Mouse (Mus musculus) olfactory bulb, adult 2 months (tissue): ENCODE measurements around the gene Bend4. TPM values are rescaled to one million over a fixed set of nuclear protein-coding genes. Genes with fewer than 3 reads are reported as not detected.

Experiments used
- H3K27ac ChIP-seq: fragments of 200-500 bp; 2 replicates; pipeline ENCODE4 v1.5.1; 2012; ENCODE audit warnings: low read depth, low read length; ENCODE audit not compliant: insufficient read depth
- H3K4me1 ChIP-seq: fragments of 200-500 bp; 2 replicates; pipeline ENCODE4 v1.6.1; 2012; ENCODE audit warnings: low read length; ENCODE audit not compliant: control insufficient read depth, insufficient read depth
- H3K4me3 ChIP-seq: fragments of 200-500 bp; 2 replicates; pipeline ENCODE4 v1.5.1; 2012; ENCODE audit warnings: mild to moderate bottlenecking, low read depth, low read length, moderate library complexity; ENCODE audit not compliant: insufficient read depth
- CTCF ChIP-seq: fragments of 200-500 bp; IDR thresholded peaks from 2 replicates; pipeline ENCODE4 v1.5.1; 2012; ENCODE audit warnings: low read depth, mild to moderate bottlenecking, low read length, moderate library complexity; ENCODE audit not compliant: insufficient read depth
- POLR2A ChIP-seq: fragments of 200-500 bp; IDR thresholded peaks from 2 replicates; pipeline ENCODE4 v1.6.1; 2012; ENCODE audit warnings: mild to moderate bottlenecking, low read depth, low read length, moderate library complexity; ENCODE audit not compliant: insufficient read depth
- WGBS: fragments of 180-500 bp; shearing (Covaris S2); methylation state at CpG from one replicate; pipeline ENCODE4 v1.1.7; 2018; 5-methylcytosine and 5-hydroxymethylcytosine counted together
- polyA plus RNA-seq: library from polyadenylated mRNA; stranded (reverse); fragments of >200 nt; gene quantifications from 2 replicates; pipeline ENCODE4 v1.2.4, GENCODE M21; 2012; ENCODE audit warnings: low replicate concordance; ENCODE audit not compliant: missing spikeins, insufficient read depth, insufficient read length

Gene Bend4
- polyA plus RNA-seq, 1 experiment: not detected

DNA sequence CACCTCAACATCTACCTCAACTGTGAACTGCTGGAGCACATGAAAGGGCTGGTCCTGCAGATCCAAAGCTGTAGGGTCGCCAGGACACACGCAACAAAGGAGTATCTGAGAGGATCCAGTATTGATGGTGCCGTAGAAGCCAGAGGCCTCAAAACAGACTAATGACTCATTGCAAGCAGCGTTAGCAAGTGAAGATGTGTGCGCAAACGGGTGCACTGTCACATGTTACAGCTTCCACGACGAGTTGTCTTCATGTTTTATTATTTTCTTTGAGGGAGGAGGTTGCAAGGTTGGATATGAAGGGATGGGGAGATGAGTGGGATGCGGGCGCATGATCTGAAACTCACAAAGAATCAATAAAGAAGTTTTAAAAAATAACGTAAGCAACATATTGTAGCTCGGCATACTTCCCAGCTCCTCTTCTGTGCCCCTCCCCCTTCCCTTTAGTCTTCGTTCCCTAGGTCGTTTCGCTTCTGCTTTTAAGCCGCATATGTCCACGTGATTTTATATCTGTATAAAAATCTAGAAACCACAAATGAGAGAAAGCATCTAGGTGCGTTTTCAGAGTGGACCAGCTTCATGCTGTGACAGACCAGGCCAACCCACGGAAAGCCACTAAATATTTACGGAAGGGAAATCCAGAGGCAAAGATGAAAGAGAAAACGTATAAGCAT, 22.0 kb upstream of the Bend4 start:
- Histone ChIP-seq H3K27ac (no peak overlapping the region), H3K4me3 (no peak overlapping the region), H3K4me1 (no peaks in the 10 kb centered on the region)
- no peak for TF ChIP-seq CTCF
- TF ChIP-seq POLR2A: no peak
- WGBS: 87% methylated on average over 21 of the region's 21 CpGs

DNA sequence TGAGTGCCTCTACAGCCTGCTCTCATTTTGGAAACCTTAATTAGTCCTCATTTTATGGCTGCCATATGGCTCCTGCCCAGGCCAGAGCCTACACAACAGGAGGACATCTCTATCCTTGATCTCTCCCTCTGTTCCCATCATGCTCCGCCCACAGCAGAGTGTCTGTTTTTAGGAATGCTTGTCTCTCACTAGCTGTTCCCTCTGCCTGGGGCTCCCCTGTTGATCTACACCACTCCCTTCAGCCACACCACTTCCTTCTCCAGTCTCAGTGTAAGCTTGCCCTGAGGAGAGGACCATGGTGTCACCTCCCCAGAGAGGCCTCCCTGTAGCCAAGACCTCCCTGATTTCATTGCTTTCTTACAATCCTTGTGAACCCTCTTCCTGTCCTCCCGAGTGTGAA, 18.4 kb upstream of the Bend4 start:
- TF ChIP-seq POLR2A: no peak
- no peak for TF ChIP-seq CTCF
- no peak overlapping the region for H3K4me3 ChIP-seq
- no peaks in the 10 kb centered on the region for H3K4me1 ChIP-seq
- 82% methylated on average over 2 of the region's 2 CpGs for WGBS
- no peak overlapping the region for H3K27ac ChIP-seq

DNA sequence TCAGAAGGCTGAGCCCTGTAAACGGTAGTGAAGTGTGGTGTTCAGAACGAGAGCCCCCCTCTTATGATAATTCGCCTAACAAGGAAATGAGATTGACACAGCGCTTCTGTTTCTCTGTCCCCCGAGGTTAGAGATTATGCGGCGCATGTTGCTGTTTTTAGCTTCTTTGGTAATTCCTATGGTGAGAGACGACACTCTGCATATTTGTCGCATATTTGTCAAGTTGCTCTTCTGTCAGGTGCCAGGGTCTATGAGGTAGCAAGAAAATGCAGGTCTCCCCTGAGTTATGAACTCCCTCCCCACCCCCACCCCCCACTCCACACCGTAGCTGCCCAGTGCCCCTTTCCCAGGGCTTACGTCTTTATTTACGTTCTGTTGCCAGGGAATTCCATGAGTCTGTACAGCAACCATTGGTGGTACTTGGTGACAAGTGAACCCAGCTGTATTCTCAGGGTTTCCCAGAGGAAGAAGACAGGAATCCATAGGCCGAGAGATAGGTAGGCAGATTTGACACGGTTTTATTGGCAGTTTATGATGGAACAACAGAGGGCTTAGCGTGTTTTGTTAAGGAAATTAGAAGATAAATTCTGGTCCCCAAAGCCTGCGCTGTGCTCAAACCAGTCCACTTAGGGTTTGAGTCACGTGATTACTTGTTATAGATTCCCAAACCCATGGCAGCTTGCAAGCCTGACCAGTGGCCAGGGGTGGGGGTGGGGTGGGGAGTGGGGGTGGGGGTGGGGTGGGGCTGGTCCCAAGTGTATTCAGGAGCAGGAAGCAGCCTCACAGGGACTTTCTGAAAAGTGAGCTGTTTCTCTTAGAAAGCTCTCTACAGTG, 16.3 kb upstream of the Bend4 start:
- Histone ChIP-seq H3K4me3 (no peak overlapping the region), H3K4me1 (no peaks in the 10 kb centered on the region), H3K27ac (no peak overlapping the region)
- 24% methylated on average over 17 of the region's 17 CpGs for WGBS
- no peak for TF ChIP-seq CTCF
- TF ChIP-seq POLR2A: no peak

DNA sequence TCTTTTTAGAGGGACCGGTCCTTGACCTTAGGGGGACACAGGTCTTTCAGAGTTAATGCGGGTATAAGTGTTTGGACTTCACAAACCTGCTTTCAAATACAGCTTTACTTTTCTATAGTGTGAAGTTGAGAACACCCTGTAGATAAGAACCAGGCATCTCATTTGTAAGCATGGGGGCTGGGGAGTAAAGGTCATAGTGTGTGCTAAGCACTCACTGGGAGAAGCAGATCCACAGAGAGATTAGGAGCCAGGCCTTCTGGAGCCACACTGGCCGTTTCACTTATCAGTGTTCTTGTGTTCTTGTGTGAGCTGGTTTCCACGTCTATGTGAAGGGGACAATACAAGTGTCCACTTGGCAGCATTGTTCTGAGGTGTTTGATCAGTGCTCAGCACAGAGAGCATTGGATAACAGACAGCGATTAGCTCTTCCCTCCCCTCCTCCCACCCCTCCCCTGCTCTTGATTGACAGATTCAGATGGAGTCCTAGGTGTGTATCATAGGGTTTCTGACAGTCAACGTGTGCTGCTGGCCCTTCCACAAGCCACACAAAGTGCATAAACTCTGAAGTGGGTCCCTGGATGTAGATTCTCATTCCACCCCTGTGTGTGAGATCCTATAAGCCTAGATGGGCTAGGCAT, 14.8 kb upstream of the Bend4 start:
- H3K27ac ChIP-seq: no peak overlapping the region
- TF ChIP-seq POLR2A (no peak), CTCF (no peak)
- no peaks in the 10 kb centered on the region for H3K4me1 ChIP-seq
- WGBS: 77% methylated on average over 6 of the region's 6 CpGs
- H3K4me3 ChIP-seq: no peak overlapping the region

DNA sequence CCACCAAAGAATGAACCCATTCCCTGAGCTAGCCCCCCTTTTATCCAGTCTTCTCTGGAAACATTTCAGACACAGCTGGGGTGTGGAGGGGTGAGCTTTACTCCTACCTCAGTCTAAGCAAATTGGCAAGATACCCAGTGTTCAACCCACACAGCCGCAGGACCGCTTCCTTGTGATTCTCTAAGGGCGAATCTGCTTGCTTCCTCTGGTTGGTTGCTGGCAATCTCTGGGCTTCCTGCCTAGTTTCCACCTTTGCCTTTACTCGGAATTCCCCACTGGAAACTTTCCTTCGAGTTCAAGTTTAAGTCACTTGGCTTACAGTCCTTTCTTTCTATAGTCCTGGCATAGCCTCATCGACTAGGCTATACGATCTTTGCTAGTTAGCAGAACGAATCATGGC, 12.5 kb upstream of the Bend4 start:
- 76% methylated on average over 8 of the region's 8 CpGs for WGBS
- no peak overlapping the region for H3K27ac ChIP-seq
- H3K4me1 ChIP-seq: no peaks in the 10 kb centered on the region
- no peak overlapping the region for H3K4me3 ChIP-seq
- TF ChIP-seq POLR2A: no peak
- no peak for TF ChIP-seq CTCF

DNA sequence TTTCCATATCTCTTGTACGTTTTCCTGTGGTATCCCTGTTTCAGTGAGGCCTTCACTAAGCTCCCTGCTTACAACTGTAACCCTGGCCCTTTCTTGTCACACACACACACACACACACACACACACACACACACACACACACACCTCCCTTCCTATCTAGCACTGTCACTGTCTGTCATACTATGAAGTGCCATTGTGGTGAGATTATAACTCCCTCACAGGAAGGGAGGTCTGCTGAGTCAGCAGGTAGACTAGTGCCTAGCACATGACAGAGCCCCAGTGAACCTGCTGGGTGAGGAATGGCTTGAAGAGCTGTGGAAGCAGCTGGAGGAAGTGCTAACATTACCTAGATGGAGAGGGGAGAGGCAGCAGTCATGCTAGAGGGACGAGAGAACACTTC, 9.3 kb upstream of the Bend4 start:
- WGBS: 64% methylated on average over 2 of the region's 2 CpGs
- TF ChIP-seq CTCF: no peak
- TF ChIP-seq POLR2A: no peak
- H3K4me3 ChIP-seq: no peak overlapping the region
- no peaks in the 10 kb centered on the region for H3K4me1 ChIP-seq
- no peak overlapping the region for H3K27ac ChIP-seq

DNA sequence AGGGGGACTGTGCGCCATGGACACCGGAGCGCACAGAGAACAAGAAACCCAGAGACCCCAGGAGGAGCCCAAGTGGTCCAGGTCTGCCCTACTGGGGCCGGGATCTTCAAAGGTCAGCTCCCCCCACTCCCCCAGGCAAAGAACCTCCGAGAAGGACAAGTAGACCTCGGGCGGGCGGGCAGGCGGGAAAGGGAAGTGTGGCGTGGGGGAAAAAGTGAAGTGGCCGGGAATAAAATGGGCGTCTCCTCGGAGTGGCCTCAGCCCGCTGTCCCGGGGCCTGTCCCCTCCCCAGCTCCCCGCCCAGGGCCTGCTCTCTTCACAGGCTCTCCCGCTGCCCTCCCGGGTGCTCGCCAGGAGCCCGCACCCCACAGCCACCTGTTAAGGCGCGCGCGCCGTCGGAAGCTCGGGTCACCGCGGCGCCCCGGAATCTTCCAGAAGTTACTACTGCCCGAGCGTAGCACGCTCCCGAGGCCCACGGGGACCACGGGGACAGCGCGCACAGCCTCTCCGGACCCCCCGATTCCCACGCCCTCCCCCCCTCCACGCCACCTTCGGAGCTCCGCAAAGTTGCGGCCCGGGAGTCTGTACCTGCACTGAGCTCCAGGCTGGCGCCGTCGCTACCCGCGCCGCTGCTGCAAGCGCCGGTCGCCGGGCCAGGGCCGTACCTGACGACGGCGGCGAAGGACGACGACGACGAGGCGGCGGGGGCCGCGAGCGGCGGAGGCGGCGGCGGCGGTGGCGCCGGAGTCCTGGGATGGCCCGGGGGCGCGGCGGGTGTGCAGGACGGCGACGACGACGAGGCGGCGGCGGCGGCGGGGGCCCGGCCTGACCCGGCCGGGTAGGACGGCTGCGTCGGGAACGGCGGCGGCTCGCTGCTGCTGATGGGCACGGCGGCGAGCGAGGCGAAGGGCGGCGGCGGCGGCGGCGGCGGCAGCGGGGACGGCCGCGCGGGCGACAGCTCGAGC, 1.4 kb downstream of the Bend4 start:
- H3K4me1 ChIP-seq: peaks cover 10% of the 10 kb centered on the region
- no peak overlapping the region for H3K27ac ChIP-seq
- TF ChIP-seq CTCF (no peak), POLR2A (no peak)
- H3K4me3 ChIP-seq: peak overlapping the region; percentile 93
- WGBS: 2% methylated on average over 121 of the region's 121 CpGs

DNA sequence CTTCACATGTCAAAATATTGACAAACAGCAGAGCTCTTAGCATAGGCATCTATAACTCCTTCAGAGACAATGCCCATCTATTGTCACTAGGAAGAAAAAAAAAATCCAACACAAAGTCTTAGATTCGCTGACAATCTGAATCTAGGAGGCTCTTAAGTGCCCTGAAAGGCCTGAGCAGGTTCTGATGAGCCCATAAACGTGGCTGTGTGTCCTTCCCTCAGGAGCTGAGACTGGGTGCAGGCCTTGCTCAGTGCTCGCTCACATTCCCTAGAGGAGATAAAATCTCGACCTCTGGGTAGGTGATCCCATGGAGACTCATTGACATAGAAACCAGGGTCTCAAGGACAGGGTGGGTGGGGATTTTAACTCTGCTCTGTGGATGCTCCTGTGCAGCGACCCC, 2.1 kb downstream of the Bend4 start:
- 38% methylated on average over 5 of the region's 5 CpGs for WGBS

More for the DNA sequence above, 2.1 kb downstream of the Bend4 start:
- H3K27ac ChIP-seq: no peak overlapping the region
- H3K4me1 ChIP-seq: peaks cover 10% of the 10 kb centered on the region
- TF ChIP-seq POLR2A (no peak), CTCF (no peak)
- H3K4me3 ChIP-seq: peak overlapping the region; percentile 93; the same call in 1 of the 2 replicates
